Mouse (Mus musculus) erythroblast, embryonic 14.5 days (primary cell): Measurements from ENCODE around the gene Shkbp1. TPM values are rescaled to one million over a fixed set of nuclear protein-coding genes. Genes with fewer than 3 reads are reported as not detected.

Source experiments
- H3K27me3 ChIP-seq: 2 replicates; pipeline ENCODE4 v1.6.1; 2012; ENCODE audit warnings: inconsistent platforms; ENCODE audit not compliant: control insufficient read depth
- H3K36me3 ChIP-seq: 2 replicates; pipeline ENCODE4 v1.6.1; 2012; ENCODE audit warnings: mild to moderate bottlenecking, inconsistent platforms; ENCODE audit not compliant: control insufficient read depth
- H3K4me1 ChIP-seq: 2 replicates; pipeline ENCODE4 v1.6.1; 2012; ENCODE audit warnings: inconsistent platforms; ENCODE audit not compliant: control insufficient read depth
- H3K4me3 ChIP-seq: replicated peaks from 2 replicates; pipeline ENCODE3; 2012; ENCODE audit warnings: moderate library complexity, mild to moderate bottlenecking, inconsistent platforms
- H3K9me3 ChIP-seq: 2 replicates; pipeline ENCODE4 v1.6.1; 2012; ENCODE audit warnings: low read length, inconsistent platforms, mixed read lengths; ENCODE audit not compliant: control insufficient read depth
- GATA1 ChIP-seq: IDR thresholded peaks from 2 replicates; pipeline ENCODE4 v1.6.1; 2012; ENCODE audit warnings: low read length, inconsistent platforms, mixed read lengths
- TAL1 ChIP-seq: IDR thresholded peaks from 3 replicates; pipeline ENCODE4 v1.6.1; 2012; ENCODE audit warnings: low read length, inconsistent platforms, mixed read lengths
- polyA plus RNA-seq: library from polyadenylated mRNA; stranded (reverse); fragments of >175 nt; gene quantifications from 2 replicates; pipeline ENCODE4 v1.2.3, GENCODE M21; 2012

Shkbp1 gene
- polyA plus RNA-seq, 1 experiment, result 13.0 TPM

DNA sequence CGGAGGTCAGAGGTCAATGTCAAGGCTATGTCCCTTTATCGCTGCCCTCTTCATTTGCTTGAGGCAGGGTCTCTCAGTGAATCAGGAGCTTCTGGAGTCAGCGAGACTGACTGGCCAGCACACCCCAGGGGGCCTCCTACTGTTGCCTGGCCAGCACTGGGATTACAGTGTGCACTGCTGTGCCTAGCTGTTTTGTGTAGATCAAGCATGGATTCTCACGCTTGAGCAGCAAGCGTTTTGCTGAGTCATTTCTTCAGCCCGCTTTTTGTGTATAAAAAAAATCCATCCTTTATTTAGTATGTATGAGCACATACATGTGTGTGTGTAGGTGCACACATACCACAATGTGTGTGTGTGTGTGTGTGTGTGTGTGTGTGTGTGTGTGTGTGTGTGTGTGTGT, 33.4 kb upstream of the Shkbp1 start:
- TF ChIP-seq GATA1, result no peak
- TF ChIP-seq TAL1, result no peak
- Histone ChIP-seq H3K4me3 (no peak overlapping the region), H3K36me3 (no peaks in the 10 kb centered on the region), H3K27me3 (peaks cover 44% of the 10 kb centered on the region), H3K4me1 (peaks cover 11% of the 10 kb centered on the region), H3K9me3 (no peaks in the 10 kb centered on the region)

DNA sequence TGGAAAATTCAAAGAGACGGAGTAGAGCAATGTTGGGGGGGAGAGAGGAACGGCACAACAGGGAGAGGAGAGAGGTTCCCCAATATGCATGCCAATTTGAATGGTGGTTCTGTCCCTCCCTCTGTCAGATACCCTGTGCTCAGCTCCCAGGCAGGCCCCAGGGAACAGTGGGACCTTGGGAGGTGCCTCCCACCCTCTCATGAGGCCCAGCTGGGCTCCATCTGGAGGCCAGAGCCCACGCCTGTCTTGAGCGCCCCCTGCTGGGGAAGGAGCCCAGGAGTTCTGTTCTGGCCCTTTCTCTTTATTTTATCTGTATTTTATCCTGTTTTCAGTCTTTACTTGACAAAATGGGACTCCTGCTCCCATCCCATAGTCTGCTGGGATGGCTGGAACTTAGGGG, 28.9 kb upstream of the Shkbp1 start:
- Histone ChIP-seq H3K36me3 (no peaks in the 10 kb centered on the region), H3K4me1 (peaks cover 29% of the 10 kb centered on the region), H3K9me3 (no peaks in the 10 kb centered on the region), H3K27me3 (peaks cover 17% of the 10 kb centered on the region), H3K4me3 (no peak overlapping the region)
- TF ChIP-seq TAL1 (no peak), GATA1 (no peak)

DNA sequence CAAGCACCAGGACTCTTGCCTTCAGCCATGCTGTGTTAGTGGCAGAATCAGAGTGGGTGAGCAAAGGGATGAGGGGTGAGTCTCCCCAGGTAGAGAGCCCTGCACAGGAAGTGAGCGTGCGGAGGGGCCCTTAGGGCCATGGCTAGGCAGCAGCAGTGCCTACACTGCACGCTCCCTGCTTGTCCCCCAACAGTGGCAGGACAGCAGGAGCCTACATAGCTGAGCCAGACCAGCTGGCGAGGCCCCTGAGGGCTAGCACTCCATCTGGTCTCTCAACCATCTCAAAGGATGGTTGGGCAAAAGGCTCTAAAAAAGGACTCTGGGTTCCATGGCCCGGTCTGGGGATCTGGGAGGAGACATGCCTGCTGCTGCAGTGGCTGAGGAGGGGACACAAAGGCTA, 28.3 kb upstream of the Shkbp1 start:
- no peak for TF ChIP-seq TAL1
- peaks cover 22% of the 10 kb centered on the region for H3K27me3 ChIP-seq

GRCm38 (mm10) chr7:27383233-27383632, 27.4 kb upstream of the Shkbp1 start:
- TF ChIP-seq GATA1, result no peak
- no peak for TF ChIP-seq TAL1

More for the DNA sequence above, 28.3 kb upstream of the Shkbp1 start:
- no peaks in the 10 kb centered on the region for H3K9me3 ChIP-seq
- no peak overlapping the region for H3K4me3 ChIP-seq
- H3K36me3 ChIP-seq, result no peaks in the 10 kb centered on the region
- peaks cover 27% of the 10 kb centered on the region for H3K4me1 ChIP-seq

DNA sequence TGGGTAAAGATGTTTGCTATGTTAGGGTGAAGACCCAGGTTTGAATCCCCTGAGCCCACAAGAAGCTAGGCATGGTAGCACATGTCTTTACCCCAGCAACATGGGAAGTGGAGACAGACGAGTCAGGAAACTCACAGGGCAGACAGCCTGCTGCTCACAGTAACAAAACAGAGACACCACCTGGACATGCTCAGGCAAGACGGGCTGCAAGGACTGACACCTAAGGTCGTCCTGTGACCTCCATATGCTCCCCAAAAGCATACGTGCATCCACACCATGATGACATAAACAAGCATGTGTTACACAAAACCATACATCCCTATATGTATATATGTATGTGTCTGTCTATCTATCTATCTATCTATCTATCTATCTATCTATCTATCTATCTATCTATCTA, 25.7 kb upstream of the Shkbp1 start:
- TF ChIP-seq TAL1, result no peak
- no peak for TF ChIP-seq GATA1
- H3K9me3 ChIP-seq, result no peaks in the 10 kb centered on the region
- H3K27me3 ChIP-seq, result peaks cover 31% of the 10 kb centered on the region
- H3K36me3 ChIP-seq, result no peaks in the 10 kb centered on the region
- peaks cover 24% of the 10 kb centered on the region for H3K4me1 ChIP-seq
- no peak overlapping the region for H3K4me3 ChIP-seq

More at GRCm38 (mm10) chr7:27383233-27383632, 27.4 kb upstream of the Shkbp1 start:
- Histone ChIP-seq H3K27me3 (peaks cover 26% of the 10 kb centered on the region), H3K9me3 (no peaks in the 10 kb centered on the region), H3K4me1 (peaks cover 26% of the 10 kb centered on the region), H3K4me3 (no peak overlapping the region), H3K36me3 (no peaks in the 10 kb centered on the region)

GRCm38 (mm10) chr7:27381009-27381408, 25.2 kb upstream of the Shkbp1 start:
- no peaks in the 10 kb centered on the region for H3K9me3 ChIP-seq
- H3K27me3 ChIP-seq, result peaks cover 37% of the 10 kb centered on the region
- no peak for TF ChIP-seq TAL1
- no peak for TF ChIP-seq GATA1

DNA sequence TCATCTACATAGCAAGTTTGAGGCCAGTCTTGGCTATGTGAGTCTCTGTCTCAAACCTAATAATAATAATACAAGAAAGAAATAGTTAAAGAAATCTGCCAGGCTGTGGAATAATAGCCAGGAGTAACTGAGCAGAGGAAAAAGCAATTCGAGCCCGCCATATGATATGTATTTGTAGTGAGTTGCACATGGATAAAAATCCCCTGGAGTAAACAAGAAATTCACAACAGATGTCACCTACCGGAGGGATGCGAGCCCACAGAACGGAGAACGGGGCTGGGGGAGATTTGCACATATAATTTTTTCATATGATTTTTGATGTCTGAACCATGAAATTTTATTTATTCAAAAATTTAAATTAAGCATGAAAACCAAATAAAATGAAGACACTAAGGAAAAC, 24.0 kb upstream of the Shkbp1 start:
- no peaks in the 10 kb centered on the region for H3K36me3 ChIP-seq
- H3K9me3 ChIP-seq, result no peaks in the 10 kb centered on the region
- TF ChIP-seq GATA1, result no peak
- no peak for TF ChIP-seq TAL1
- H3K4me3 ChIP-seq, result no peak overlapping the region
- H3K27me3 ChIP-seq, result peaks cover 45% of the 10 kb centered on the region
- peaks cover 24% of the 10 kb centered on the region for H3K4me1 ChIP-seq

More at GRCm38 (mm10) chr7:27381009-27381408, 25.2 kb upstream of the Shkbp1 start:
- Histone ChIP-seq H3K4me1 (peaks cover 24% of the 10 kb centered on the region), H3K4me3 (no peak overlapping the region), H3K36me3 (no peaks in the 10 kb centered on the region)

DNA sequence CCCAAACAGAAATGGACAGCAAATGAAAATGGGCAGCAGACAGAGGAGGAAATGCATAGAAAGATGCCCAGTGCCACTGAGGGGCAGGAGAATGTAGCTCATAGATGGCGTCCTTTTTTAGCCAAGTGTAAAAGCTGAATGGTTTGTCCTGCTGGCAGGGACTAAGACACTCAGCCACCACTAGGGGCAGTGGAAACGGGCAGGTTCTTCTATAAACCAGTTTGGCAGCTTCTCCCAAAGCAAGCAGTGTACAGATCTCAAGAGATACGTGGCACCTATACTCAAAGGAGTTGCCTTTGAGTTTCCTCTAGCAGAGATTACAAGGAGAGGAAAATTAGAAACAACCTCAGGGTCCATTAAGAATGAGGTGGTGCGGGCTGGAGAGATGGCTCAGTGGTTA, 22.6 kb upstream of the Shkbp1 start:
- TF ChIP-seq TAL1, result no peak
- no peak for TF ChIP-seq GATA1
- peaks cover 11% of the 10 kb centered on the region for H3K4me1 ChIP-seq
- H3K27me3 ChIP-seq, result peaks cover 58% of the 10 kb centered on the region
- H3K36me3 ChIP-seq, result no peaks in the 10 kb centered on the region
- H3K9me3 ChIP-seq, result no peaks in the 10 kb centered on the region
- no peak overlapping the region for H3K4me3 ChIP-seq

DNA sequence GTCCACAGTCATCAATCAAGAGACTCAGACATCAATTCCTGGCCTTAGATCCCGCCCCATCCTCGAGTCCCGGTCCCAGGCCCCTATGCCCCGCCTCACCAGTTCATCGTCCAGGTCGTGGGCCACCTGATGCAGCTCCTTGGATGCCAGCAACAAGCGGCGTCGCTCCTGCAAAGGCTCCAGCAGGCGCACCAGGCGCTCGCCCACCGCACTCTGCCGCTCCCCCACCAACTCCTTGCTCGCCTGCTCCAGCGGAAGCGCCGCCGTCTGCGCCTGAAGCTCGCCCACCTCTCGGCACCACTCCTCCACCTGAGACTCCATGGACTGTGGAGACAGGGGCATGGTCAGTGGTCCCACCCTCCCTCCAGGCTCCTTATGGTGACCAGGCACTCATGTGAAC, 19.5 kb upstream of the Shkbp1 start:
- no peak for TF ChIP-seq GATA1
- TF ChIP-seq TAL1, result no peak
- Histone ChIP-seq H3K36me3 (no peaks in the 10 kb centered on the region), H3K4me1 (no peaks in the 10 kb centered on the region), H3K4me3 (no peak overlapping the region), H3K9me3 (peaks cover 8% of the 10 kb centered on the region), H3K27me3 (peaks cover 82% of the 10 kb centered on the region)
